Mouse (Mus musculus): ENCODE results near the gene Wdr75. TPM values are rescaled to one million over a fixed set of nuclear protein-coding genes. Genes with fewer than 3 reads are reported as not detected.

The Wdr75 gene
- polyA plus RNA-seq, 1 experiment from 2014 or later = 39.8 TPM

- Histone ChIP-seq H3K9ac (ENCODE audit: low read length) (no peak overlapping the region), H3K4me2 (replicated peaks; ENCODE audit: low read depth) (no peak overlapping the region), H3K27me3 (ENCODE audit: control insufficient read depth, insufficient read depth, low read length) (no peaks in the 10 kb centered on the region), H3K4me3 (ENCODE audit: low read depth, low read length) (no peak overlapping the region), H3K4me1 (replicated peaks; ENCODE audit: control insufficient read depth, insufficient read depth) (no peaks in the 10 kb centered on the region), H3K27ac (replicated peaks) (no peak overlapping the region), H3K36me3 (ENCODE audit: control insufficient read depth, insufficient read depth, low read length) (no peaks in the 10 kb centered on the region), H3K9me3 (ENCODE audit: control insufficient read depth, low read length) (no peaks in the 10 kb centered on the region)
- WGBS = 52% methylated on average over 4 of the region's 4 CpGs
- no peak for TF ChIP-seq EP300 (optimal IDR thresholded peaks at IDR 0.05)
- ATAC-seq (ENCODE audit: low FRiP score, low TSS enrichment) (peak; percentile 51; the same call in 1 of the 2 replicates), DNase-seq (ENCODE audit: low spot score) (no peak)
Measured at GRCm38 (mm10) chr1:45780606-45781288, 14.2 kb upstream of the Wdr75 start.

GRCm38 (mm10) chr1:45816889-45817288 is 21.9 kb downstream of the Wdr75 start:
- no peak for ATAC-seq (ENCODE audit: low FRiP score, low TSS enrichment)
- 7% methylated on average over 1 of the region's 1 CpGs for WGBS
- Histone ChIP-seq H3K4me2 (replicated peaks; ENCODE audit: low read depth) (no peak overlapping the region), H3K27ac (replicated peaks) (no peak overlapping the region), H3K27me3 (ENCODE audit: control insufficient read depth, insufficient read depth, low read length) (no peaks in the 10 kb centered on the region), H3K4me1 (replicated peaks; ENCODE audit: control insufficient read depth, insufficient read depth) (no peaks in the 10 kb centered on the region), H3K9me3 (ENCODE audit: control insufficient read depth, low read length) (no peaks in the 10 kb centered on the region), H3K9ac (ENCODE audit: low read length) (no peak overlapping the region), H3K4me3 (ENCODE audit: low read depth, low read length) (no peak overlapping the region), H3K36me3 (ENCODE audit: control insufficient read depth, insufficient read depth, low read length) (peaks cover 30% of the 10 kb centered on the region)
- TF ChIP-seq EP300 (optimal IDR thresholded peaks at IDR 0.05) (no peak), CTCF (IDR thresholded peaks at IDR 0.05; ENCODE audit: low read depth) (peak; percentile 99)
- no peak for DNase-seq (ENCODE audit: low spot score)

- H3K4me3 ChIP-seq (ENCODE audit: low read depth, low read length) = no peak overlapping the region
- H3K36me3 ChIP-seq (ENCODE audit: control insufficient read depth, insufficient read depth, low read length) = peaks cover 21% of the 10 kb centered on the region
- H3K27ac ChIP-seq (replicated peaks) = no peak overlapping the region
- no peaks in the 10 kb centered on the region for H3K27me3 ChIP-seq (ENCODE audit: control insufficient read depth, insufficient read depth, low read length)
- no peak for DNase-seq (ENCODE audit: low spot score)
- no peak overlapping the region for H3K9ac ChIP-seq (ENCODE audit: low read length)
- WGBS = 96% methylated on average over 9 of the region's 9 CpGs
- no peaks in the 10 kb centered on the region for H3K4me1 ChIP-seq (replicated peaks; ENCODE audit: control insufficient read depth, insufficient read depth)
- TF ChIP-seq EP300 (optimal IDR thresholded peaks at IDR 0.05) = no peak
- TF ChIP-seq CTCF (IDR thresholded peaks at IDR 0.05; ENCODE audit: low read depth) = no peak
- no peaks in the 10 kb centered on the region for H3K9me3 ChIP-seq (ENCODE audit: control insufficient read depth, low read length)
- H3K4me2 ChIP-seq (replicated peaks; ENCODE audit: low read depth) = no peak overlapping the region
- no peak for ATAC-seq (ENCODE audit: low FRiP score, low TSS enrichment)
Measured at GRCm38 (mm10) chr1:45818564-45818963, 23.6 kb downstream of the Wdr75 start.

- Histone ChIP-seq H3K27me3 (ENCODE audit: control insufficient read depth, insufficient read depth, low read length) (no peaks in the 10 kb centered on the region), H3K9ac (ENCODE audit: low read length) (no peak overlapping the region), H3K9me3 (ENCODE audit: control insufficient read depth, low read length) (no peaks in the 10 kb centered on the region), H3K27ac (replicated peaks) (no peak overlapping the region), H3K4me2 (replicated peaks; ENCODE audit: low read depth) (no peak overlapping the region), H3K36me3 (ENCODE audit: control insufficient read depth, insufficient read depth, low read length) (peaks cover 6% of the 10 kb centered on the region; the same call in 1 of the 2 replicates), H3K4me3 (ENCODE audit: low read depth, low read length) (no peak overlapping the region), H3K4me1 (replicated peaks; ENCODE audit: control insufficient read depth, insufficient read depth) (no peaks in the 10 kb centered on the region)
- ATAC-seq (ENCODE audit: low FRiP score, low TSS enrichment) = no peak
- TF ChIP-seq EP300 (optimal IDR thresholded peaks at IDR 0.05) (no peak), CTCF (IDR thresholded peaks at IDR 0.05; ENCODE audit: low read depth) (no peak)
- 75% methylated on average over 1 of the region's 1 CpGs for WGBS
- DNase-seq (ENCODE audit: low spot score) = no peak
Measured at GRCm38 (mm10) chr1:45824441-45824840, 29.5 kb downstream of the Wdr75 start.

DNA sequence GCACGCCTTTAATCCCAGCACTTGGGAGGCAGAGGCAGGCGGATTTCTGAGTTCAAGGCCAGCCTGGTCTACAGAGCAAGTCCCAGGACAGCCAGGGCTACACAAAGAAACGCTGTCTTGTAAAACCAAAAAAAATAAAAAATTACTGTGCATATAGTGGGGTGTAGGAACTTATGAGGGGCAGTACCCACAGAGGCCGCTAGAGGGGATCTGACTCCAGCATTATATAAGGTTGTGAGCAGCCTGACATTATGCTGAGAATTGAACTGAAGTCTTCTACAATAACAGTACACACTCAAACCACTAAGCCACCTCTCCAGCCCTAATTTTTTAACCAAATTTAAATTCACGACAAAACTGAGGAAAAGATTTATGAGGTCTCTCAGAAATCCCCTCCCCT is 30.2 kb downstream of the Wdr75 start:
- Histone ChIP-seq H3K4me3 (ENCODE audit: low read depth, low read length) (no peak overlapping the region), H3K9me3 (ENCODE audit: control insufficient read depth, low read length) (no peaks in the 10 kb centered on the region), H3K27ac (replicated peaks) (no peak overlapping the region), H3K4me1 (replicated peaks; ENCODE audit: control insufficient read depth, insufficient read depth) (no peaks in the 10 kb centered on the region), H3K36me3 (ENCODE audit: control insufficient read depth, insufficient read depth, low read length) (peaks cover 5% of the 10 kb centered on the region; the same call in 1 of the 2 replicates), H3K27me3 (ENCODE audit: control insufficient read depth, insufficient read depth, low read length) (no peaks in the 10 kb centered on the region), H3K4me2 (replicated peaks; ENCODE audit: low read depth) (no peak overlapping the region), H3K9ac (ENCODE audit: low read length) (no peak overlapping the region)
- ATAC-seq (ENCODE audit: low FRiP score, low TSS enrichment) = peak; percentile 79
- peak; percentile 83 for TF ChIP-seq CTCF (IDR thresholded peaks at IDR 0.05; ENCODE audit: low read depth)
- TF ChIP-seq EP300 (optimal IDR thresholded peaks at IDR 0.05) = no peak
- WGBS = 41% methylated on average over 5 of the region's 5 CpGs
- DNase-seq (ENCODE audit: low spot score) = peak; percentile 71

DNA sequence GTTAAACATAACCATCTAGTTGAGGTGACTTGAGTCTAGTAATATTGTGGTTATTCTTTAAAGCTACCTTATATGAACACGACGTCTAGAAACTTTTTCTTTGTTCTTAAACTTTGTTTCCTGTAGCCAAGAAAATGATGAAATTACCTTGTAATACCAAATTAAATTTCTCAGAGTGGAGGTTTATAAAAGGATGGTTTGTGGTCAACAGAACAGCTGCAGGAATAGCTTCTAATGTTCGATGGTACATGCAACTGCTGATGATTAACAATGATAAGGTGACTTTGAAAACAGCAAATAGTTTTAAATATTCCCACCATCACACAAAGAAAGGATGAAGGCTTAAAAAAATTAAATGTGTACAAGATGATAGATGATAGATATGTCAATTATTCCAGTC is 30.7 kb downstream of the Wdr75 start:
- Histone ChIP-seq H3K9me3 (ENCODE audit: control insufficient read depth, low read length) (no peaks in the 10 kb centered on the region), H3K4me1 (replicated peaks; ENCODE audit: control insufficient read depth, insufficient read depth) (no peaks in the 10 kb centered on the region), H3K27ac (replicated peaks) (no peak overlapping the region), H3K9ac (ENCODE audit: low read length) (no peak overlapping the region), H3K27me3 (ENCODE audit: control insufficient read depth, insufficient read depth, low read length) (no peaks in the 10 kb centered on the region), H3K4me2 (replicated peaks; ENCODE audit: low read depth) (no peak overlapping the region), H3K36me3 (ENCODE audit: control insufficient read depth, insufficient read depth, low read length) (peaks cover 3% of the 10 kb centered on the region; the same call in 1 of the 2 replicates), H3K4me3 (ENCODE audit: low read depth, low read length) (no peak overlapping the region)
- no peak for TF ChIP-seq CTCF (IDR thresholded peaks at IDR 0.05; ENCODE audit: low read depth)
- TF ChIP-seq EP300 (optimal IDR thresholded peaks at IDR 0.05) = no peak
- DNase-seq (ENCODE audit: low spot score) (no peak), ATAC-seq (ENCODE audit: low FRiP score, low TSS enrichment) (no peak)
- WGBS = 90% methylated on average over 3 of the region's 3 CpGs

Measured in stomach, postnatal 0 days (tissue).